Mouse (Mus musculus): Measurements from ENCODE around the gene Plppr5. TPM values are rescaled to one million over a fixed set of nuclear protein-coding genes. Genes with fewer than 3 reads are reported as not detected.

Gene Plppr5
- polyA plus RNA-seq, 1 experiment from 2014 or later, result not detected

DNA sequence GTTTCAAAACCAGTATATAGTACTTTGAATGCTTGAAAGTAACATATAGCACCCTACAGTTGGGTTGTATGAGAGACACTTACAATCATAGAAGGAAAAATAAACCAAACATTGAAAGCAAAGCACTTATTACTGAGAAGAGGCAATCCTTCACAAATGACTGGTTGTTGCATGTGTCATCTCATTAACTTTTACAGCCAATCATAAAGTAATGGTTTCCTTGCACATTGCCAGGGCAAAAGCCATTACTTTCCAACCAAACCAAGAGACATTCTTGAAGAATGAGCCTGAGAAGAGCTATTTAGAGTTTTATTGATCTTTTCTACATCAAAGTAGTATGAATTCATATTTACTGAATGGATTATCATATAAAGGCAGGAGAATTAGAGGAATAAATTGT, 148.8 kb downstream of the Plppr5 start:
- no peak overlapping the region for H3K9ac ChIP-seq (ENCODE audit: low read length)
- H3K4me1 ChIP-seq (ENCODE audit: control insufficient read depth, insufficient read depth, low read length), result no peaks in the 10 kb centered on the region
- H3K4me2 ChIP-seq (ENCODE audit: low read depth, severe bottlenecking), result no peak overlapping the region
- no peak overlapping the region for H3K27ac ChIP-seq (replicated peaks; ENCODE audit: low read depth, low read length)
- H3K9me3 ChIP-seq (ENCODE audit: control insufficient read depth, low read length), result no peaks in the 10 kb centered on the region
- no peaks in the 10 kb centered on the region for H3K36me3 ChIP-seq (ENCODE audit: control insufficient read depth, insufficient read depth, low read length)
- H3K27me3 ChIP-seq (ENCODE audit: control insufficient read depth, insufficient read depth, low read length), result no peaks in the 10 kb centered on the region
- no peak overlapping the region for H3K4me3 ChIP-seq (ENCODE audit: low read depth, low read length)
- ATAC-seq (ENCODE audit: insufficient number of reproducible peaks, low FRiP score, low TSS enrichment, low read depth) (no peak), DNase-seq (ENCODE audit: low spot score) (no peak)

DNA sequence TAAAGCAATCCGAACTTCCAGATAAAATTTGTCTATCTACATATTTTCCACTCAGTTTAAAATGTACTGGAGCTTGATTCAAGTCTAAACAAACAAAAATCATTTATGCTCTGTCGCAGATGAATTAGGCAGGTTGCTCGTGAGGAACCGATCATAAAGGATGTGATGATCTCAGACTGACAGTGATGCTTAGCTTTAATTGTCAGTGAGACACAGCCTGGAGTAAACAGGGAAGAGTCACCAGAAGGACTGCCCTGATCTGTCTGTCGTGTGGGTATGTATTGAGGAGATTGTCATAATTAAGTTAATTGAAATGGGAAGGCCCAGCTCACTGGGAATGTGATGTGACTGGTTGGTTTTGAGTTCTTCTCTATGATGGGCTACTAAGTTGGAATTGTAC, 149.9 kb downstream of the Plppr5 start:
- Histone ChIP-seq H3K27ac (replicated peaks; ENCODE audit: low read depth, low read length) (no peak overlapping the region), H3K36me3 (ENCODE audit: control insufficient read depth, insufficient read depth, low read length) (no peaks in the 10 kb centered on the region), H3K4me2 (ENCODE audit: low read depth, severe bottlenecking) (no peak overlapping the region), H3K9ac (ENCODE audit: low read length) (no peak overlapping the region), H3K9me3 (ENCODE audit: control insufficient read depth, low read length) (no peaks in the 10 kb centered on the region), H3K4me1 (ENCODE audit: control insufficient read depth, insufficient read depth, low read length) (no peaks in the 10 kb centered on the region), H3K4me3 (ENCODE audit: low read depth, low read length) (no peak overlapping the region), H3K27me3 (ENCODE audit: control insufficient read depth, insufficient read depth, low read length) (no peaks in the 10 kb centered on the region)
- 79% methylated on average over 5 of the region's 5 CpGs for WGBS
- ATAC-seq (ENCODE audit: insufficient number of reproducible peaks, low FRiP score, low TSS enrichment, low read depth), result no peak
- DNase-seq (ENCODE audit: low spot score), result no peak

DNA sequence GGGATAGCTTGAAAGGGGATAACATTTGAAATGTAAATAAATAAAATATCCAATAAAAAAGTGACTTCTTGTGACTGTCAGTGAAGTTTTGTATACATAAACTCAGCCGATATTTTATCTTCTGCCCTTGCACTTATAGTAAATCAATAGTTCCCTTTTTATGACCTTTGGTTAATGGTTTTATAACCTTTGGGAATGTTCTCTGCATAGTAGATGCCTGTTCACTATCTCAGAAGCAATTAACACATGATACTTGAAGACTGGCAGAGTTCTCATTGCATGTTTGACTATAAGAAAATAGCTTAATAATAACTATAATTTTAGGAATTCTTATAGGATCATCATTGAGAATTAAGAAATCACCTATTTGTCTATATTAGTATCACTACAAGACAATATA, 150.9 kb downstream of the Plppr5 start:
- Histone ChIP-seq H3K9me3 (ENCODE audit: control insufficient read depth, low read length) (no peaks in the 10 kb centered on the region), H3K27ac (replicated peaks; ENCODE audit: low read depth, low read length) (no peak overlapping the region), H3K9ac (ENCODE audit: low read length) (no peak overlapping the region), H3K27me3 (ENCODE audit: control insufficient read depth, insufficient read depth, low read length) (no peaks in the 10 kb centered on the region), H3K4me1 (ENCODE audit: control insufficient read depth, insufficient read depth, low read length) (no peaks in the 10 kb centered on the region), H3K36me3 (ENCODE audit: control insufficient read depth, insufficient read depth, low read length) (no peaks in the 10 kb centered on the region), H3K4me3 (ENCODE audit: low read depth, low read length) (no peak overlapping the region), H3K4me2 (ENCODE audit: low read depth, severe bottlenecking) (no peak overlapping the region)
- ATAC-seq (ENCODE audit: insufficient number of reproducible peaks, low FRiP score, low TSS enrichment, low read depth) (no peak), DNase-seq (ENCODE audit: low spot score) (no peak)
- WGBS, result 84% methylated on average over 1 of the region's 1 CpGs

DNA sequence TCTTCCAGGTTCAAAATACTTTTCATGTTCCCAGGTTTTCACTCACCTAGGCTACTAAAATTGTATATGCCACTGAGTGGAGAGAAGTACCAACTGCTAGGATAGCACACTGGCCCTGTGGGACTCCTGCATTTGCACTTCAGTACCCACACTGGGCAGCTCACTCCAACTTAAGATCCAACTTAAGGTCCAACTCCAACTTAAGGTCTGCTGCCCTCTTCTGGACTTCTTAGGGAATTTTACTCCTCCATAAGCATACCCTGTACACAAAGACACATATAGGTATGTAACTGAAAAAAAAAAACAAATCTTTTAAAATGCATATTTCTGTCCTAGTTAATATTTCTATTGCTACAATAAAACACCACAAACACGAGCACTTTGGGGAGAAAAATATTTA, 153.5 kb downstream of the Plppr5 start:
- Histone ChIP-seq H3K9ac (ENCODE audit: low read length) (no peak overlapping the region), H3K4me2 (ENCODE audit: low read depth, severe bottlenecking) (no peak overlapping the region), H3K4me1 (ENCODE audit: control insufficient read depth, insufficient read depth, low read length) (no peaks in the 10 kb centered on the region), H3K9me3 (ENCODE audit: control insufficient read depth, low read length) (no peaks in the 10 kb centered on the region), H3K4me3 (ENCODE audit: low read depth, low read length) (no peak overlapping the region), H3K27me3 (ENCODE audit: control insufficient read depth, insufficient read depth, low read length) (no peaks in the 10 kb centered on the region), H3K27ac (replicated peaks; ENCODE audit: low read depth, low read length) (no peak overlapping the region), H3K36me3 (ENCODE audit: control insufficient read depth, insufficient read depth, low read length) (no peaks in the 10 kb centered on the region)
- ATAC-seq (ENCODE audit: insufficient number of reproducible peaks, low FRiP score, low TSS enrichment, low read depth) (no peak), DNase-seq (ENCODE audit: low spot score) (no peak)
- WGBS, result 35% methylated on average over 1 of the region's 1 CpGs

DNA sequence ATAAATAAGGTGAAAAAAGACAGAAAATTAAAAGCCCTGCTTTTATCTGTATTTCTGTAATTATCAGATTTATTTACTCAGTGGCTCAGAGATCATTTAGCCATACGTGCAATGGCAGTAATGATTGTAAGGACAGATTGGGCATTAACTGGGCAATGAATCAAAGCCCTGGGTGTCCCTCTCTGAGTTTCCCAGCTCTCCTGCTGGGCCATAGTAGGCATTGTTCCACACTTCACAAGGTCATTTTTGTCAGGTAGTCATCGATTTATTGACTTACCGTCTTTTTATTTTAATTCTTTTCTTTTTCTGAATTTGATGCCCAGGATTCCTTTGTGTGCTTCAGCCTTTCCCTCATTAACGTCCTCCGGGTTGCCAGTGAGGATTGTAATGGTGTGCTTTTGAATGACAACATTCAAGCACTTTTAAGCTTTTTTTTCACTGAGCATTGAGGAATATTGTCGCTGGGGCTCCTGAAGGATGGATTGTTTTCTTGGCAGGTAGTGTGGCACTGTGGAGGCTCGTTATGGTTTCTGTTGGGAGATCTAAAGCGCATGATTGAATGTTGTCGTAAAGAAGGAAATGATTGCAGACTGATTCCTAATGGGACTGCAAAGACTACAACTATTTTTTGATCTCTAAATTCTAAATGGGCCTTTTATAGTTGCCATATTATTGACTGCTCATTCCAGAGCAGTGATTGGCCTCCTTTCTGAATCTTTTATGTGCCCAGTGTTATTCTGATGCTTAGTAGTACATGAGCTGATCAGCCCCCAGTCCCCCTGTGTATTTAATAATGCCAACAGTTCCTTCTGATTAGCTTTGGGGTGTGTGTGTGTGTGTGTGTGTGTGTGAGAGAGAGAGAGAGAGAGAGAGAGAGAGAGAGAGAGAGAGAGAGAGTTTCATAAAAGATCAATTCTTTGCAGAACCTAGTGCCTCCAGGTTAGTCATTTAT, 154.8 kb downstream of the Plppr5 start:
- WGBS, result 62% methylated on average over 9 of the region's 9 CpGs
- Histone ChIP-seq H3K27ac (replicated peaks; ENCODE audit: low read depth, low read length) (no peak overlapping the region), H3K4me3 (ENCODE audit: low read depth, low read length) (no peak overlapping the region), H3K27me3 (ENCODE audit: control insufficient read depth, insufficient read depth, low read length) (no peaks in the 10 kb centered on the region), H3K36me3 (ENCODE audit: control insufficient read depth, insufficient read depth, low read length) (no peaks in the 10 kb centered on the region), H3K4me2 (ENCODE audit: low read depth, severe bottlenecking) (no peak overlapping the region), H3K4me1 (ENCODE audit: control insufficient read depth, insufficient read depth, low read length) (no peaks in the 10 kb centered on the region), H3K9me3 (ENCODE audit: control insufficient read depth, low read length) (no peaks in the 10 kb centered on the region), H3K9ac (ENCODE audit: low read length) (no peak overlapping the region)
- ATAC-seq (ENCODE audit: insufficient number of reproducible peaks, low FRiP score, low TSS enrichment, low read depth) (no peak), DNase-seq (ENCODE audit: low spot score) (no peak)

DNA sequence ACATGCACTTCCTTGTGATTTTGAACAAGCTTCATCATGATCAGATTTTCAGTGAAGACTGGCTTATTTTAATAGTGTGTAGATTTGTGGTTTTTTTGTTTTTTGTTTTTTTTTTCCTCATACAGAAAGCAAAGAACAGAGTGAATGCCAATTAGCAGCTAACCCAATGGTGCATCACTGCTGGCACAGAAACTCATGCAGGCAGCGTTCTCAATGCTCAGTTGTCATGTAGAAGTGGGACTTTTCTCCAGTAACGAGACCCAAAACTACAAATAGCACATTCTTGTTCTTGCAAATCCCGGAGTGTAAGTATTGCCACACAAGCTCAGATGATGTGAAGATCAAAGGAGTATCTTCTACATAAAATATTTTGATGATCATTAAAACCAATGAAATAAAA, 156.9 kb downstream of the Plppr5 start:
- WGBS, result 73% methylated on average over 3 of the region's 3 CpGs

DNA sequence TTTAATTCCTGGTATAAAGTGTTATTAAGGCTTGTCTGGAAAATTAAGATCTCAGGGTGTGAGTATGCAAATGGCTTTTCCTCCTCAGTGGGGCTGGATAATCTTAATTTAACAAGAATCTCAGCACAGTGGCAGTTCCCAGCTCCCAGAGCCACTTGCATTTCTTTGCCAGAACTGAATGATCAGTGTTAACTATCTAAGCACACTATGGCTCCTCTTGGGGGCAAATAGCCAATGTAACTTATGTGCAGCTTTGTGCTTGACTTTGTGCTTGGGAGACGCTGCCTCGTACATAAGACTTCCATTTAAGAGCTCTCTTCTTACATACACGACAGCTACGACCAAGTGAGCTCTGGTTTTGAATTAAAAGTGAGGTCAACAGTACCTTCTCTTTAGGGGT, 158.0 kb downstream of the Plppr5 start:
- Histone ChIP-seq H3K9ac (ENCODE audit: low read length) (no peak overlapping the region), H3K4me2 (ENCODE audit: low read depth, severe bottlenecking) (no peak overlapping the region), H3K9me3 (ENCODE audit: control insufficient read depth, low read length) (no peaks in the 10 kb centered on the region), H3K36me3 (ENCODE audit: control insufficient read depth, insufficient read depth, low read length) (no peaks in the 10 kb centered on the region), H3K27me3 (ENCODE audit: control insufficient read depth, insufficient read depth, low read length) (no peaks in the 10 kb centered on the region), H3K4me1 (ENCODE audit: control insufficient read depth, insufficient read depth, low read length) (no peaks in the 10 kb centered on the region), H3K27ac (replicated peaks; ENCODE audit: low read depth, low read length) (no peak overlapping the region), H3K4me3 (ENCODE audit: low read depth, low read length) (no peak overlapping the region)
- ATAC-seq (ENCODE audit: insufficient number of reproducible peaks, low FRiP score, low TSS enrichment, low read depth) (no peak), DNase-seq (ENCODE audit: low spot score) (no peak)
- 88% methylated on average over 4 of the region's 4 CpGs for WGBS

More for the DNA sequence above, 156.9 kb downstream of the Plppr5 start:
- H3K36me3 ChIP-seq (ENCODE audit: control insufficient read depth, insufficient read depth, low read length), result no peaks in the 10 kb centered on the region
- no peaks in the 10 kb centered on the region for H3K27me3 ChIP-seq (ENCODE audit: control insufficient read depth, insufficient read depth, low read length)
- H3K9ac ChIP-seq (ENCODE audit: low read length), result no peak overlapping the region
- ATAC-seq (ENCODE audit: insufficient number of reproducible peaks, low FRiP score, low TSS enrichment, low read depth) (no peak), DNase-seq (ENCODE audit: low spot score) (no peak)
- H3K4me3 ChIP-seq (ENCODE audit: low read depth, low read length), result no peak overlapping the region
- H3K27ac ChIP-seq (replicated peaks; ENCODE audit: low read depth, low read length), result no peak overlapping the region
- no peaks in the 10 kb centered on the region for H3K4me1 ChIP-seq (ENCODE audit: control insufficient read depth, insufficient read depth, low read length)
- no peaks in the 10 kb centered on the region for H3K9me3 ChIP-seq (ENCODE audit: control insufficient read depth, low read length)
- H3K4me2 ChIP-seq (ENCODE audit: low read depth, severe bottlenecking), result no peak overlapping the region

All from limb, embryonic 11.5 days (tissue).